Mouse (Mus musculus): ENCODE results near the gene N4bp2l1. TPM values are rescaled to one million over a fixed set of nuclear protein-coding genes. Genes with fewer than 3 reads are reported as not detected.

The N4bp2l1 gene
- polyA plus RNA-seq, 1 experiment = 0.91 TPM

GRCm38 (mm10) chr5:150592904-150593755 is 3.9 kb downstream of the N4bp2l1 start:
- H3K36me3 ChIP-seq (ENCODE audit: control insufficient read depth) = peaks cover 18% of the 10 kb centered on the region
- no peaks in the 10 kb centered on the region for H3K9me3 ChIP-seq (ENCODE audit: control insufficient read depth, low read length)
- TF ChIP-seq GATA1 (IDR thresholded peaks at IDR 0.05; ENCODE audit: low read length) (peak; percentile 77), TAL1 (IDR thresholded peaks at IDR 0.05; ENCODE audit: low read length) (no peak)
- peak overlapping the region; percentile 83 for H3K4me3 ChIP-seq (replicated peaks)
- peaks cover 61% of the 10 kb centered on the region for H3K4me1 ChIP-seq (ENCODE audit: control insufficient read depth)
- H3K27me3 ChIP-seq (ENCODE audit: control insufficient read depth) = peaks cover 9% of the 10 kb centered on the region

- peak overlapping the region; percentile 83 for H3K4me3 ChIP-seq (replicated peaks)
- H3K27me3 ChIP-seq (ENCODE audit: control insufficient read depth) = peaks cover 9% of the 10 kb centered on the region
- TF ChIP-seq GATA1 (IDR thresholded peaks at IDR 0.05; ENCODE audit: low read length) (no peak), TAL1 (IDR thresholded peaks at IDR 0.05; ENCODE audit: low read length) (no peak)
- peaks cover 20% of the 10 kb centered on the region for H3K36me3 ChIP-seq (ENCODE audit: control insufficient read depth)
- peaks cover 61% of the 10 kb centered on the region for H3K4me1 ChIP-seq (ENCODE audit: control insufficient read depth)
- H3K9me3 ChIP-seq (ENCODE audit: control insufficient read depth, low read length) = no peaks in the 10 kb centered on the region
Observed at GRCm38 (mm10) chr5:150592186-150592903, 4.6 kb downstream of the N4bp2l1 start.

GRCm38 (mm10) chr5:150589945-150590344 is 7.0 kb downstream of the N4bp2l1 start:
- no peaks in the 10 kb centered on the region for H3K9me3 ChIP-seq (ENCODE audit: control insufficient read depth, low read length)
- peaks cover 25% of the 10 kb centered on the region for H3K36me3 ChIP-seq (ENCODE audit: control insufficient read depth)
- TF ChIP-seq GATA1 (IDR thresholded peaks at IDR 0.05; ENCODE audit: low read length) = no peak
- no peak for TF ChIP-seq TAL1 (IDR thresholded peaks at IDR 0.05; ENCODE audit: low read length)
- H3K4me3 ChIP-seq (replicated peaks) = no peak overlapping the region
- H3K4me1 ChIP-seq (ENCODE audit: control insufficient read depth) = peaks cover 62% of the 10 kb centered on the region
- H3K27me3 ChIP-seq (ENCODE audit: control insufficient read depth) = peaks cover 5% of the 10 kb centered on the region; the same call in 1 of the 2 replicates

GRCm38 (mm10) chr5:150584337-150584729 is 12.7 kb downstream of the N4bp2l1 start:
- Histone ChIP-seq H3K9me3 (ENCODE audit: control insufficient read depth, low read length) (no peaks in the 10 kb centered on the region), H3K27me3 (ENCODE audit: control insufficient read depth) (no peaks in the 10 kb centered on the region), H3K36me3 (ENCODE audit: control insufficient read depth) (peaks cover 7% of the 10 kb centered on the region), H3K4me3 (replicated peaks) (no peak overlapping the region), H3K4me1 (ENCODE audit: control insufficient read depth) (peaks cover 62% of the 10 kb centered on the region)
- no peak for TF ChIP-seq TAL1 (IDR thresholded peaks at IDR 0.05; ENCODE audit: low read length)
- no peak for TF ChIP-seq GATA1 (IDR thresholded peaks at IDR 0.05; ENCODE audit: low read length)

- Histone ChIP-seq H3K4me1 (ENCODE audit: control insufficient read depth) (peaks cover 62% of the 10 kb centered on the region), H3K4me3 (replicated peaks) (no peak overlapping the region)
Observed at GRCm38 (mm10) chr5:150583622-150584336, 13.2 kb downstream of the N4bp2l1 start.

GRCm38 (mm10) chr5:150583181-150583580 is 13.8 kb downstream of the N4bp2l1 start:
- H3K4me1 ChIP-seq (ENCODE audit: control insufficient read depth) = peaks cover 63% of the 10 kb centered on the region

More at GRCm38 (mm10) chr5:150583622-150584336, 13.2 kb downstream of the N4bp2l1 start:
- TF ChIP-seq TAL1 (IDR thresholded peaks at IDR 0.05; ENCODE audit: low read length) = no peak
- no peak for TF ChIP-seq GATA1 (IDR thresholded peaks at IDR 0.05; ENCODE audit: low read length)
- Histone ChIP-seq H3K36me3 (ENCODE audit: control insufficient read depth) (peaks cover 7% of the 10 kb centered on the region), H3K9me3 (ENCODE audit: control insufficient read depth, low read length) (no peaks in the 10 kb centered on the region), H3K27me3 (ENCODE audit: control insufficient read depth) (no peaks in the 10 kb centered on the region)

GRCm38 (mm10) chr5:150581180-150581579 is 15.8 kb downstream of the N4bp2l1 start:
- Histone ChIP-seq H3K4me3 (replicated peaks) (no peak overlapping the region), H3K4me1 (ENCODE audit: control insufficient read depth) (peaks cover 79% of the 10 kb centered on the region), H3K9me3 (ENCODE audit: control insufficient read depth, low read length) (no peaks in the 10 kb centered on the region), H3K27me3 (ENCODE audit: control insufficient read depth) (no peaks in the 10 kb centered on the region), H3K36me3 (ENCODE audit: control insufficient read depth) (peaks cover 16% of the 10 kb centered on the region)
- TF ChIP-seq TAL1 (IDR thresholded peaks at IDR 0.05; ENCODE audit: low read length) = no peak

More at GRCm38 (mm10) chr5:150583181-150583580, 13.8 kb downstream of the N4bp2l1 start:
- Histone ChIP-seq H3K27me3 (ENCODE audit: control insufficient read depth) (no peaks in the 10 kb centered on the region), H3K36me3 (ENCODE audit: control insufficient read depth) (peaks cover 7% of the 10 kb centered on the region), H3K4me3 (replicated peaks) (no peak overlapping the region), H3K9me3 (ENCODE audit: control insufficient read depth, low read length) (no peaks in the 10 kb centered on the region)
- TF ChIP-seq TAL1 (IDR thresholded peaks at IDR 0.05; ENCODE audit: low read length) = no peak
- no peak for TF ChIP-seq GATA1 (IDR thresholded peaks at IDR 0.05; ENCODE audit: low read length)

- H3K4me1 ChIP-seq (ENCODE audit: control insufficient read depth) = peaks cover 63% of the 10 kb centered on the region
- H3K9me3 ChIP-seq (ENCODE audit: control insufficient read depth, low read length) = no peaks in the 10 kb centered on the region
- TF ChIP-seq TAL1 (IDR thresholded peaks at IDR 0.05; ENCODE audit: low read length) (peak; percentile 66), GATA1 (IDR thresholded peaks at IDR 0.05; ENCODE audit: low read length) (no peak; the same call in 1 of the 2 replicates)
- H3K4me3 ChIP-seq (replicated peaks) = peak overlapping the region; percentile 34
- H3K36me3 ChIP-seq (ENCODE audit: control insufficient read depth) = peaks cover 36% of the 10 kb centered on the region
- H3K27me3 ChIP-seq (ENCODE audit: control insufficient read depth) = no peaks in the 10 kb centered on the region
Observed at GRCm38 (mm10) chr5:150578613-150579171, 18.3 kb downstream of the N4bp2l1 start.
